Mouse (Mus musculus) heart, adult 2 months (tissue): Measurements from ENCODE around the gene Vmn2r1. TPM values are rescaled to one million over a fixed set of nuclear protein-coding genes. Genes with fewer than 3 reads are reported as not detected.
A peak's percentile ranks its signal among the peaks of the same experiment; 100 is the strongest.

Source experiments
- DNase-seq, 2 experiments: peaks; one replicate each; pipeline ENCODE4 v3.0.0; 2021
- H3K27ac ChIP-seq: fragments of 200-600 bp; 2 replicates; pipeline ENCODE4 v1.8.1; 2022
- H3K27me3 ChIP-seq: fragments of 200-500 bp; 2 replicates; pipeline ENCODE4 v1.6.1; 2012; ENCODE audit warnings: mild to moderate bottlenecking, low read length, inconsistent platforms, mixed read lengths; ENCODE audit not compliant: control insufficient read depth, insufficient read depth
- H3K36me3 ChIP-seq: fragments of 200-500 bp; 2 replicates; pipeline ENCODE4 v1.6.1; 2012; ENCODE audit warnings: low read length, inconsistent platforms; ENCODE audit not compliant: control insufficient read depth, insufficient read depth
- H3K4me1 ChIP-seq: fragments of 200-500 bp; 2 replicates; pipeline ENCODE4 v1.6.1; 2011; ENCODE audit warnings: low read length; ENCODE audit not compliant: control insufficient read depth, insufficient read depth
- H3K4me3 ChIP-seq: fragments of 200-600 bp; 2 replicates; pipeline ENCODE4 v1.8.1; 2022
- H3K79me2 ChIP-seq: fragments of 200-500 bp; replicated peaks from 2 replicates; pipeline ENCODE4 v1.6.1; 2012; ENCODE audit warnings: mild to moderate bottlenecking, inconsistent platforms, low read length, moderate library complexity, mixed read lengths; ENCODE audit not compliant: control insufficient read depth, insufficient read depth
- H3K9ac ChIP-seq: fragments of 200-500 bp; 2 replicates; pipeline ENCODE4 v1.6.1; 2012; ENCODE audit warnings: low read depth, mild to moderate bottlenecking, control low read depth, inconsistent platforms, low read length, mixed read lengths
- CTCF ChIP-seq: fragments of 200-600 bp; IDR thresholded peaks from 2 replicates; pipeline ENCODE4 v1.8.1; 2022; ENCODE audit warnings: antibody characterized with exemption, mild to moderate bottlenecking, moderate library complexity
- EP300 ChIP-seq: fragments of 200-500 bp; IDR thresholded peaks from 2 replicates; pipeline ENCODE4 v1.6.1; 2011; ENCODE audit warnings: low read depth, low read length, control low read depth; ENCODE audit not compliant: insufficient read depth
- POLR2A ChIP-seq: fragments of 200-500 bp; IDR thresholded peaks from 2 replicates; pipeline ENCODE4 v1.6.1; 2011; ENCODE audit warnings: mild to moderate bottlenecking, low read depth, low read length, control low read depth; ENCODE audit not compliant: insufficient read depth
- WGBS: fragments of 180-500 bp; shearing (Covaris S2); methylation state at CpG from one replicate; pipeline ENCODE4 v1.1.7; 2018; 5-methylcytosine and 5-hydroxymethylcytosine counted together
- intact Hi-C: fragments of 180-260 bp; cut with DNase I; formaldehyde crosslinking; loops from one replicate; pipeline ENCODE4 v1.15.1; 2025
- long read RNA-seq: library from polyadenylated mRNA; stranded (forward); transcript quantifications from one replicate; pipeline ENCODE4 v2.0.0, GENCODE M21; 2021
- polyA plus RNA-seq: library from polyadenylated mRNA; depleted of rRNA; stranded (reverse); fragments of >200 nt; gene quantifications from 2 replicates; pipeline ENCODE4 v1.2.3, GENCODE M21; 2012; rRNA removed
- total RNA-seq, 2 experiments: library from RNA; stranded (reverse); gene quantifications; 2 replicates each; pipeline ENCODE4 v1.2.3; 2021

Gene Vmn2r1
- not detected for total RNA-seq
- polyA plus RNA-seq, result not detected in 2 replicates
- long read RNA-seq, result 0 reads

DNA sequence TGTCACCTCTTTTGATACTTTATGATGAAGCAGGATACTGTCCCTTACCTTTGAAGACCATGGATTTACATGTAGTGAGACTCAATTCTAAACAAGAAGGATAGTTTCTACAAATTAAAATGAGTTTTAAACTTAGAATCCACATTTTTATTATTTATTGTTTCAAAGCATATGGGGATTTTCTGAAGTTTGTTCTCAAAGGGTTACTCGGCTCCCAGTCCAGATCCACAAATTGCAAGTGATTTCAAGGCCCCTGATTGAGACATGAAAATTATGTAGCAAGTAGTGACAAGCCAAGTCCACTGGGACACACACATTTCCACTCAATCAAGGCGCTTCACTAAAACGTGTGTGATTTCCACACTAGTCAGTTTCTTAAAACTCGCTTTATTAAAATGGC, at the start of gene Vmn2r1:
Vmn2r1 (plus strand) TSS at position 301 of the 400 bp plus-strand sequence.
- Histone ChIP-seq H3K27ac (no peak within 1 kb of the TSS), H3K4me1 (no peaks in the 10 kb centered on the region), H3K9ac (no peak within 1 kb of the TSS), H3K36me3 (no peaks in the 10 kb centered on the region), H3K27me3 (no peaks in the 10 kb centered on the region), H3K79me2 (no peaks in the 10 kb centered on the region), H3K4me3 (no peak within 1 kb of the TSS)
- no peak for DNase-seq
- intact Hi-C loops, result no loop called here
- 68% methylated on average over 4 of the region's 4 CpGs for WGBS
- TF ChIP-seq POLR2A (no peak), EP300 (no peak)

DNA sequence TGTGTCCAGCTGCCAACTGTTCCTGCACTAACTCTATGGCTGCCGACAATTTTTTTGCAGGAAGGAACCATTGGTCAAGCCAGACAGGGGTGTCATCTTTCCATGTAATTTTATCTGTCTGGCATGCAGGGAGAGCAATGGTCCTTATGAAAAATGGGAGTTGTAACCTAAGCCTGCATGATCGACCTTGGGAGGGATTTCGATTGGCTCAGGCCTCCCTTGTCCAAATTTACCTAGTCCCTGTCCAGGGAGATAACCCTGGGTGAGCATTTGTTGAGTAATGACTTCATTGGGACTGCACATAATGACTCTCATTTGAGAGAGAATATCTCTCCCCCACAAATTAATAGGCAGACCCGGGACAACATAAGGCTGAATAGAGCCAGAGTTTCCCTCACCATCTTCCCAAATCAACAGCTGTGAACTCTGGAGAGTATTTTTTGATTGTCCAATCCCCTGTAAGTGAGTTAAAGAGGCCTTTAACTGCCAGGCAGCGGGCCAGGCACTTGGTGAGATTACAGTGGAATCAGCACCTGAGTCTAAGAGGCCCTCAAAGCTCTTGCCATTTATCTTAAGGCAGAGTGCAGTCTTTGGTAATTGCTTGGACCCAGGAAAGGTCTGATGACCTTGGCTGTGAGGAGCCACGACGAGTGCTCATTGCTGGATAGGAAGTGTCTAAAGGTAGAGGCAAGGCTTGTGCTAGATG, 43.1 kb upstream of the Vmn2r1 start:
- Histone ChIP-seq H3K4me1 (no peaks in the 10 kb centered on the region), H3K27ac (no peak overlapping the region), H3K9ac (no peak overlapping the region), H3K4me3 (no peak overlapping the region), H3K36me3 (no peaks in the 10 kb centered on the region), H3K79me2 (no peaks in the 10 kb centered on the region), H3K27me3 (no peaks in the 10 kb centered on the region)
- DNase-seq, result no peak
- WGBS, result 52% methylated on average over 7 of the region's 7 CpGs
- TF ChIP-seq EP300, result no peak
- TF ChIP-seq POLR2A, result no peak
- no peak for TF ChIP-seq CTCF
- intact Hi-C loops, result loop anchor here (2.0 kb wide), 1 partner anchor 269 kb away; no protein-coding TSS in a partner anchor

GRCm38 (mm10) chr3:64039818-64040784, 41.2 kb upstream of the Vmn2r1 start:
- no peaks in the 10 kb centered on the region for H3K27me3 ChIP-seq
- no peak for TF ChIP-seq POLR2A
- peak; percentile 91 for TF ChIP-seq CTCF
- 0 out of 2 replicates have a peak, but pooled peaks have one; percentile 22 for TF ChIP-seq EP300
- H3K79me2 ChIP-seq, result no peaks in the 10 kb centered on the region
- H3K9ac ChIP-seq, result peak overlapping the region; percentile 80
- H3K27ac ChIP-seq, result no peak overlapping the region
- H3K4me1 ChIP-seq, result no peaks in the 10 kb centered on the region
- H3K36me3 ChIP-seq, result no peaks in the 10 kb centered on the region
- peak; percentile 76 to 89 for DNase-seq
- intact Hi-C loops, result loop anchor here (1.0 to 2.0 kb wide), 2 partner anchors 267 to 751 kb away; no protein-coding TSS in a partner anchor
- WGBS, result 13% methylated on average over 25 of the region's 25 CpGs
- peak overlapping the region; percentile 54 for H3K4me3 ChIP-seq

- no peaks in the 10 kb centered on the region for H3K36me3 ChIP-seq
- H3K79me2 ChIP-seq, result no peaks in the 10 kb centered on the region
- no peak for DNase-seq
- no peak overlapping the region for H3K4me3 ChIP-seq
- no peak overlapping the region for H3K9ac ChIP-seq
- H3K27me3 ChIP-seq, result no peaks in the 10 kb centered on the region
- H3K4me1 ChIP-seq, result no peaks in the 10 kb centered on the region
- no peak overlapping the region for H3K27ac ChIP-seq
- WGBS, result 83% methylated on average over 1 of the region's 1 CpGs
- intact Hi-C loops, result no loop called here
- no peak for TF ChIP-seq EP300
- no peak for TF ChIP-seq CTCF
- no peak for TF ChIP-seq POLR2A
These were observed 31.4 kb downstream of the Vmn2r1 start for GRCm38 (mm10) chr3:64112707-64113106.

- 80% methylated on average over 11 of the region's 11 CpGs for WGBS
- no peaks in the 10 kb centered on the region for H3K4me1 ChIP-seq
- intact Hi-C loops, result no loop called here
- no peak overlapping the region for H3K27ac ChIP-seq
- H3K4me3 ChIP-seq, result no peak overlapping the region
- no peaks in the 10 kb centered on the region for H3K27me3 ChIP-seq
- no peak overlapping the region for H3K9ac ChIP-seq
- DNase-seq, result no peak
- H3K79me2 ChIP-seq, result no peaks in the 10 kb centered on the region
- H3K36me3 ChIP-seq, result no peaks in the 10 kb centered on the region
- TF ChIP-seq POLR2A, result no peak
- no peak for TF ChIP-seq CTCF
- no peak for TF ChIP-seq EP300
These were observed 32.2 kb downstream of the Vmn2r1 start for GRCm38 (mm10) chr3:64113352-64114046.
